Mouse (Mus musculus) heart, postnatal 4 days (tissue): Measurements from ENCODE around the gene Akr1c20. TPM values are rescaled to one million over a fixed set of nuclear protein-coding genes. Genes with fewer than 3 reads are reported as not detected.

Experiments used
- DNase-seq: peaks from one replicate; pipeline ENCODE4 v3.0.0; 2021
- total RNA-seq, 2 experiments: library from RNA; stranded (reverse); gene quantifications; 2 replicates each; pipeline ENCODE4 v1.2.3; 2021

Akr1c20 gene
- total RNA-seq = not detected

DNA sequence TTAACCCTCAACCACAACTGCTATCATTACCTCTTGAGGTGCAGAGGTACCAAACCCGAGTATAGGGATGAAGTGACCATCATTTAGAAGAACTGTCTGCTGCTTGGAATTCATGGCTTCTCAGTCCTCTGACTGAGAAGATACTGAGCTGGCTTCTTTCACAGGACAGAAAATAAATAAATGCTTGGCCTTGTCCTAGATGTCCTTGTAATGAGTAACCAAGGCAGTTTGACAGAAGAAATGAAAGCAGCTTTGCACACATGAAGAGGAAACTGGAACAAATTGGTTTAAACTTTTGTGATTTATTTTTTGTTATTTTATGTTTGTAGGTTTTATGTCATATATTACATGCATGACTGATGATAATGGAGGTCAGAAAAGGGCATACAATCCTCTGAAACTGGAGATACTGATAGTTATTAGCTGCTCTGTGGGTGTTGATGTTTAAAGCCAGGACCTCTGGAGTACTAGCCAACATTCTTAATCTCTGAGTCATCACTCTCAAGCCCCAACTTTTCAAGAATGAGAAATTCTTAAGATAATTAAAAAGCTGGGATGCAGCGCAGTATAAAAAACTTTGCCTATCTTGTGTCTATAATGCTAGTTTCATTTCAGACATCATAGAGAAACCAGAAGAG, at the start of gene Akr1c20:
TSS of gene Akr1c20 (minus strand) at position 145 of the 638 bp plus-strand sequence.
- DNase-seq = no peak

DNA sequence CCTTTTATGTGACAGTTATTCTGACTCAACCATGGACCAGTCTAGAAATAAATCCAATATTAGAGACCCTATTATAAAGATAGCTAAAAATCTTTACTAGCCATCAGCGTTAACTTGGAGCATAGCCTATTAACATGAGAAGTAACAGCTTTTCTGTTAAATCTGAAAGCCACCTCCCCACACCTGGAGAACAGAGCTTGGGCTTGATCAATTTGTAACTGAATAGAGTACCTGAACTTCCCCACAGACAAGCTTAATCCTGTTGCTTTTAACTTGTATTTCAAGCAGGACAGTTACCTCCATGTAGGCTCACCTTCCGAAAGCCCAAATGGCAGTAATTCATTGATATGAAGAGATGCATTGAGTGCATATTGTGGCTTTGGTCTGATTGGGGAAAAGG, 42.9 kb upstream of the Akr1c20 start:
- DNase-seq = no peak

DNA sequence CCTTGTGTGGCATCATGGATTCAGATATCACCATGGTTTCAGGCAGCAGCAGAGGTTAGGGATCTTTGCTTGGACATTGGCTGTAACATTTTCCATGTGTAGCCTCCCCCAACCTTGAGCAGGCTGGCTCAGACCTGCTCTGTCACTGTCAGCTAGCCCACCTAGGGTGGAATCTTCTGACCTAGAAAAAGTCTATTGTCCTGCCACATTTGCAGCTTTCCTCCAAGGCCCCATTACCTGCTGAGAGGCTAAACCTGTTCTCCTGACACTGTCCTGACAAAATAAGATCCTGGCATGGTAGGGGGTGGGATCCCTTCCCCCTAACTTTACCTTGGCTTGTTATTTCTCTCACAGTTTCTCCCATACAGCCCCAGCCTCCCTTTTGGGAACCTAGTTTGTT, 37.4 kb upstream of the Akr1c20 start:
- no peak for DNase-seq

DNA sequence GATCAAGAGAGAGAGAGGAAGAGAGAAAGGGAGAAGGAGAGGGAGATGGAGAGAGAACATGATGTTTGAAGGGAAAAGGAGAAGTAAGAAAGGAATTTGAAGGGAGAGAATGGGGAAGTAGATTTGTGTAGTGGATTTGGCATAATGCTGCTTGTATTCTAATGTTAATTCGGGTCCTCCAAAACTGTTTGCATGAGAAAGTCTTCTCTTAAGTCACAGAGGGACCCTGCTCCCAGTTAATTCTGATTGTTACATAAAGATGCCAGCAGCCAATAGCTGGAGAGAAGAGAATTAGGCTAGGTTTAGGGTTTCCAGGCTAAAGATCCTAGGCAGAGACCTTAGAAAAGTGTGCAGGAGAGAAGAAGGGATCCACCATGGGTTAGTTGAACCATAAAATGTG, 36.0 kb upstream of the Akr1c20 start:
- no peak for DNase-seq

GRCm38 (mm10) chr13:4514811-4515210, 8.3 kb downstream of the Akr1c20 start:
- no peak for DNase-seq

DNA sequence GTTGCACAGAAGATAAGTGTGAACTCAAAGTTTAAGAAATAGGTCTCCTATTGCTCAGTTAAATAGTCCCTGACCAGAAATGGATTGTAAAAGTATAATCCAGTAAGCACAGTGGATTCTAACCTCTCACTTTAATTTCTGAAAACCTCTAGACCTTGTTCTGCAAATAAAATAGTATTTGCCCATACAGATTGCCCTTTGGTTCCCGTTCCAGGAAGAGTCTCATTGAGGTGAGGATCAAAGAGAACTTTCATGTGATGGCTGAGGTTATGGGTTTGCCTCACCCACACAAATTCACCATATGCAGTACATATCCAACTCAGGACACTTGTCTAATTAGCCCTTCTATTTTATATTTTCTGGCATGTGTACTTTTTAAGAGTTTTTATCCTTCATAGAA, 55.2 kb downstream of the Akr1c20 start:
- no peak for DNase-seq

DNA sequence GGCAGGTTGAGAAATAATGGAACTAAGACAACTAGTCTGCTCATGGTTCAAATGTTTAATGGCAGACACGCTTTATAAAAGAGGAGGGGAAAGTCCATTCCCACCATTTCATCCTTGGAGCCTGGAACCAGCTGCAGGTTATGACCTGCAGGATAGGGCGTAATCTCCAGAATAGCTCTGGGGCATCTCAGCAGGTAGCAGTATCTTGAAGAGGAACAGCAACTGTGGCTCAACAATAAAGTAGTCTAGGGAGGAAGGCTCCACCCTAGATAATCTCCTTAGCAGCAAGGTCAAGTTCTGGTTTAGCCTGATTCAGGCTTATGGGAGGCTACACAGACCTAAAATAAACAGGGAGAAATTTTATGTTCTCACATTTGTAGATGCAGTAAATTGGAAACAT, 57.5 kb downstream of the Akr1c20 start:
- DNase-seq = no peak

Other genes with a start within 250 kb of the Akr1c20 start
- gene Akr1c12, start 243.9 kb downstream of the Akr1c20 start, total RNA-seq = not detected
- gene Akr1c6, start 89.0 kb downstream of the Akr1c20 start, total RNA-seq = not detected
- not detected for gene Akr1c21, start 50.7 kb upstream of the Akr1c20 start, total RNA-seq
- gene Akr1e1, start 85.8 kb upstream of the Akr1c20 start, total RNA-seq = 10 to 100 TPM; 12.1 to 13.4 TPM